Mouse (Mus musculus) heart, embryonic 14.5 days (tissue): Measurements from ENCODE around the gene Basp1. TPM values are rescaled to one million over a fixed set of nuclear protein-coding genes. Genes with fewer than 3 reads are reported as not detected.

Experiments used
- polyA plus RNA-seq: library from polyadenylated mRNA; unstranded; fragments of >200 nt; fragmentation: Nextera tagmentation; extraction: Ambion mirVana; gene quantifications from 2 replicates; pipeline ENCODE4 v1.2.1, GENCODE M21; 2014

The Basp1 gene
- polyA plus RNA-seq, 1 experiment from 2014 or later = 9.4 TPM

Other genes starting within 250 kb of the Basp1 start
- 12.6 and 14.7 TPM in 2 replicates for gene Myo10, start 208.8 kb upstream of the Basp1 start, polyA plus RNA-seq